Mouse (Mus musculus) stomach, postnatal 0 days (tissue): ENCODE measurements around the gene Rnf182.

Source experiments
- CTCF ChIP-seq: IDR thresholded peaks from 2 replicates; pipeline ENCODE4 v1.5.1; 2016; ENCODE audit warnings: antibody characterized with exemption, low read depth, mild to moderate bottlenecking, moderate library complexity
- EP300 ChIP-seq: optimal IDR thresholded peaks from 2 replicates; pipeline ENCODE3; 2016; ENCODE audit warnings: antibody characterized with exemption

GRCm38 (mm10) chr13:43608854-43609253, 6.7 kb upstream of the Rnf182 start:
- TF ChIP-seq CTCF = no peak
- no peak for TF ChIP-seq EP300
